Mouse (Mus musculus): Measurements from ENCODE around the gene Gnb1l. TPM values are rescaled to one million over a fixed set of nuclear protein-coding genes. Genes with fewer than 3 reads are reported as not detected.

Gnb1l gene
- total and polyA plus RNA-seq, 2 experiments from 2014 or later: 2.2 to 8.5 TPM

GRCm38 (mm10) chr16:18613301-18613700 is 114.8 kb downstream of the Gnb1l start:
- DNase-seq (ENCODE audit: low spot score): no peak
- no peak for ATAC-seq (ENCODE audit: insufficient read depth, low read depth)
- no peaks in the 10 kb centered on the region for H3K9me3 ChIP-seq (replicated peaks; ENCODE audit: control insufficient read depth, low read length)
- WGBS: 84% methylated on average over 3 of the region's 3 CpGs
- H3K27me3 ChIP-seq (ENCODE audit: control insufficient read depth, insufficient read depth, low read length): peaks cover 30% of the 10 kb centered on the region
- H3K4me2 ChIP-seq (ENCODE audit: low read depth, low read length): no peak overlapping the region
- H3K9ac ChIP-seq (replicated peaks; ENCODE audit: low read depth, low read length): no peak overlapping the region
- no peaks in the 10 kb centered on the region for H3K4me1 ChIP-seq (ENCODE audit: control insufficient read depth, insufficient read depth)
- no peaks in the 10 kb centered on the region for H3K36me3 ChIP-seq (replicated peaks; ENCODE audit: control insufficient read depth, insufficient read depth, low read length)
- no peak overlapping the region for H3K4me3 ChIP-seq (ENCODE audit: low read depth, low read length)
- TF ChIP-seq EP300 (IDR thresholded peaks at IDR 0.05; ENCODE audit: low read depth) (no peak), CTCF (IDR thresholded peaks at IDR 0.05; ENCODE audit: low read depth) (no peak)
- H3K27ac ChIP-seq (ENCODE audit: low read depth): no peak overlapping the region

Other genes with a start within 250 kb of the Gnb1l start
- gene Ranbp1, start 250.0 kb upstream of the Gnb1l start, total RNA-seq (2014; rRNA removed; ENCODE audit: low replicate concordance): 51.3 and 65.1 TPM in 2 replicates
- 210 and 213 TPM in 2 replicates for gene Ranbp1, start 250.0 kb upstream of the Gnb1l start, polyA plus RNA-seq (2015; fragmentation: Nextera tagmentation; extraction: Ambion mirVana)
- not detected in 2 replicates for gene Gm49776, start 240.4 kb upstream of the Gnb1l start, total RNA-seq (2014; rRNA removed; ENCODE audit: low replicate concordance)
- gene Gm49776, start 240.4 kb upstream of the Gnb1l start, polyA plus RNA-seq (2015; fragmentation: Nextera tagmentation; extraction: Ambion mirVana): 0.82 TPM in 1 of 2 replicates, not detected in the other
- 23.4 and 23.5 TPM in 2 replicates for gene Dgcr8, start 209.5 kb upstream of the Gnb1l start, total RNA-seq (2014; rRNA removed; ENCODE audit: low replicate concordance)
- 8.9 and 9.6 TPM in 2 replicates for gene Dgcr8, start 209.5 kb upstream of the Gnb1l start, polyA plus RNA-seq (2015; fragmentation: Nextera tagmentation; extraction: Ambion mirVana)
- gene Tango2, start 150.6 kb upstream of the Gnb1l start, total RNA-seq (2014; rRNA removed; ENCODE audit: low replicate concordance): 55.3 and 56.9 TPM in 2 replicates
- 65.8 and 69.0 TPM in 2 replicates for gene Tango2, start 150.6 kb upstream of the Gnb1l start, polyA plus RNA-seq (2015; fragmentation: Nextera tagmentation; extraction: Ambion mirVana)
- 62.1 and 95.5 TPM in 2 replicates for gene Arvcf, start 150.5 kb upstream of the Gnb1l start, total RNA-seq (2014; rRNA removed; ENCODE audit: low replicate concordance)
- gene Arvcf, start 150.5 kb upstream of the Gnb1l start, polyA plus RNA-seq (2015; fragmentation: Nextera tagmentation; extraction: Ambion mirVana): 22.5 and 22.6 TPM in 2 replicates
- 12.7 and 14.7 TPM in 2 replicates for gene Txnrd2, start 72.3 kb upstream of the Gnb1l start, total RNA-seq (2014; rRNA removed; ENCODE audit: low replicate concordance)
- 40.0 and 41.2 TPM in 2 replicates for gene Txnrd2, start 72.3 kb upstream of the Gnb1l start, polyA plus RNA-seq (2015; fragmentation: Nextera tagmentation; extraction: Ambion mirVana)
- gene Comt, start 71.9 kb upstream of the Gnb1l start, total RNA-seq (2014; rRNA removed; ENCODE audit: low replicate concordance): 160 and 168 TPM in 2 replicates
- gene Comt, start 71.9 kb upstream of the Gnb1l start, polyA plus RNA-seq (2015; fragmentation: Nextera tagmentation; extraction: Ambion mirVana): 155 and 158 TPM in 2 replicates
- gene Rtl10, start 188 bp downstream of the Gnb1l start, total RNA-seq (2014; rRNA removed; ENCODE audit: low replicate concordance): 0.42 and 1.6 TPM in 2 replicates
- 0.94 and 1.2 TPM in 2 replicates for gene Rtl10, start 188 bp downstream of the Gnb1l start, polyA plus RNA-seq (2015; fragmentation: Nextera tagmentation; extraction: Ambion mirVana)
- 2.1 TPM in 1 of 2 replicates, not detected in the other for gene Tbx1, start 92.0 kb downstream of the Gnb1l start, total RNA-seq (2014; rRNA removed; ENCODE audit: low replicate concordance)
- gene Tbx1, start 92.0 kb downstream of the Gnb1l start, polyA plus RNA-seq (2015; fragmentation: Nextera tagmentation; extraction: Ambion mirVana): 0.11 and 0.14 TPM in 2 replicates
- 2.1 and 5.4 TPM in 2 replicates for gene Gp1bb, start 123.7 kb downstream of the Gnb1l start, total RNA-seq (2014; rRNA removed; ENCODE audit: low replicate concordance)
- 3.0 TPM in 2 replicates for gene Gp1bb, start 123.7 kb downstream of the Gnb1l start, polyA plus RNA-seq (2015; fragmentation: Nextera tagmentation; extraction: Ambion mirVana)
- gene Gm49601, start 127.7 kb downstream of the Gnb1l start, total RNA-seq (2014; rRNA removed; ENCODE audit: low replicate concordance): not detected in 2 replicates
- 0.32 and 0.34 TPM in 2 replicates for gene Gm49601, start 127.7 kb downstream of the Gnb1l start, polyA plus RNA-seq (2015; fragmentation: Nextera tagmentation; extraction: Ambion mirVana)
- gene Sept5, start 131.2 kb downstream of the Gnb1l start, total RNA-seq (2014; rRNA removed; ENCODE audit: low replicate concordance): 8.7 and 12.3 TPM in 2 replicates
- gene Sept5, start 131.2 kb downstream of the Gnb1l start, polyA plus RNA-seq (2015; fragmentation: Nextera tagmentation; extraction: Ambion mirVana): 3.8 and 5.5 TPM in 2 replicates

Measured in heart, postnatal 0 days (tissue).